Mouse (Mus musculus): Measurements from ENCODE around the gene Unc93a2.
"Not testable (repeated sequence)": the region's sequence is repeated elsewhere in the genome, so short reads cannot be mapped to it uniquely, and the experiment has no call there.

Unc93a2 gene

DNA sequence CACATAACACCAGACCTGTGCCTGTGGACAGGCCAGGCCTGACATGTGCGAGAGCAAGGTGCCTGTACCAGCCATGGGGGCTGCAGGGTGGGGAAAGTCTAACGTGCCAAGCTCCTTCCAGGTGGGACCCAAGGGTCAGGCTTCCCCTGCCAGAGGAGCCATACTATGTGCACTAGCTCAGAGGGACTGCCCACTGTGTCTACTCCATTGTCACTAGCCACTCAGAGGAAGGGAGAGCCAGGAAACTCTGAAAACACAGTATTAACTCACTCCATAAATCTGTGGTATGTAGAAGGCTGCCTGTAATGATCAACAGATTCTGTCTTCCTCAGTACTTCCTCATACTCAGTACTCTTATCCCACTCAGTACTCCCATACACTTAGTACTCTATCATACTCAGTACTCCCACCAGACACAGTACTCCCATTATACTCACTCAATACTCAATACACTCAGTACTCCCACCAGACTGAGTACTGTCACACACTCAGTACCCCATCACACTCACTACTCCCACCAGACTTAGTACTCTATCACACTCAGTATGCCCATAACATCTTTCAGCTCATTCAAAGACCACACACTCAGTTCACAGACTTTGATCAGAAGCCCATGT is 3.2 kb upstream of the Unc93a2 start:
- H3K4me1 ChIP-seq (replicated peaks; ENCODE audit: low read depth, low read length); H3K4me3 ChIP-seq (replicated peaks; ENCODE audit: low read length); H3K36me3 ChIP-seq (ENCODE audit: insufficient read depth, low read length); H3K9me3 ChIP-seq (ENCODE audit: low read length); H3K27me3 ChIP-seq (ENCODE audit: insufficient read depth, low read length): not testable (repeated sequence)

DNA sequence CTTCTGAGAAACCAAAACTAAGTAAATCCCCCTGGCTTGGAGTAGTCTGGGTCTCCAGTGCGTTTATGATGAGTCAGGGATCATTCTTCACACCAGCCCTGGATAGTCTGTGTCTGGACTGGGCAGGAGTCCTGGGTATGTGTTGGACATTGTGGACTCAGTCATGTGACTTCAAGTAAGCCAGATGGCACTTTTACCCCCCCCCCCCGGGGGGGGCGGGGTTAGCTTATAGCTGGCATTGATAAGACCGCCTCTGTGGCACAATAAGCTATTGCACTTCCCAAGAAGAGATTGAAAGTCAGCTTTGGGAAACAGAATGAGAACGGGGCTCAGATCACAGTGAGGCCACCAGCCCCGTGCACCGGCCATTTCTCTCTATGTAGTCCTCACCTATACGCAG is 752 bp upstream of the Unc93a2 start:
- not testable (repeated sequence) for H3K4me3 ChIP-seq (replicated peaks; ENCODE audit: low read length); H3K36me3 ChIP-seq (ENCODE audit: insufficient read depth, low read length); H3K9me3 ChIP-seq (ENCODE audit: low read length); H3K27me3 ChIP-seq (ENCODE audit: insufficient read depth, low read length); H3K4me1 ChIP-seq (replicated peaks; ENCODE audit: low read depth, low read length)

DNA sequence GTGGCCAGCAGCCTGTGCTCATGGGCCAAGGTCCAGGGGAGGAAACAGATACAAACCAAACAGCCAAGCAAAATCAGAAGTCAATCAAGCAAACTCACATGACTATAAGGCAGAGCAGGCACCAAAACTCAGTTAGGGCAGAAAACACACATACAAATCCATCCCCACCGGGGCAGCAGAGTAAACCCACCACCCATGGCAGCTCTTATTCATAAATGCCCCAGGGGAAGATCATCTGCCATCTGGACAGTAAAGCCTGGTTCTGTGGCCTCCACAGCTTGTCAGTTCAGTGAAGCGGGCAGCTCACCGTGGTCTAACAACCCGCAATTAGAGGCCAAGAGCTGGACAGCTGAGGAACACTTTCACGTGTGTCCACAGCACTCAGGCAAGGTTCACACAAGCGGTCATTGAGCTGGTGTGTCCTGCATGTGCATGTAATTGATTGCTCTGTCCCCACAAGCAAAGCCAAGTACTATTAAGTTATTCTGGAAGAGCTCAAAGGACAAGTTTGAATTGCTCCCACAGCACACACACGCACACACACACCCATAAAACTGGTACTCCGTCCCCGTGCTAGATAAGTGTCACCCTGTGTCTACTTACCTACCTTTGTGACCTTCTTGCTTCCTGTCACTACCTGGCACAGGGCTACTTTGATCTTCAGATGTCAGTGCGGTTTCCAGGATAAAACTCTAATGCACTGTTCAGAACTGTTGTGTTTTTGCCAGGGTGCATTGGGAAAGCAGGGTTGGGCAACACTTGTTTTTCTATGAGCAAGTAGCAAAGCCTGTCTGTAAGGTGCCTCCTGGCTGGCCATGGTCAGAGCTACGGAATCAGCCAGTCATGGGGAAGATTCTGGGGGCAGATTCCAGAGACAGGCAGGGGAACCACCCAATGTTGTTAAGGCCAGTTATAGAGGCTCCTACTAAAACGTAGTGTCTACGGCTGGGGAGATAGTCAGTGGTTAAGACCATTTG is 1.8 kb downstream of the Unc93a2 start:
- H3K36me3 ChIP-seq (ENCODE audit: insufficient read depth, low read length); H3K4me1 ChIP-seq (replicated peaks; ENCODE audit: low read depth, low read length); H3K9me3 ChIP-seq (ENCODE audit: low read length); H3K27me3 ChIP-seq (ENCODE audit: insufficient read depth, low read length); H3K4me3 ChIP-seq (replicated peaks; ENCODE audit: low read length): not testable (repeated sequence)

DNA sequence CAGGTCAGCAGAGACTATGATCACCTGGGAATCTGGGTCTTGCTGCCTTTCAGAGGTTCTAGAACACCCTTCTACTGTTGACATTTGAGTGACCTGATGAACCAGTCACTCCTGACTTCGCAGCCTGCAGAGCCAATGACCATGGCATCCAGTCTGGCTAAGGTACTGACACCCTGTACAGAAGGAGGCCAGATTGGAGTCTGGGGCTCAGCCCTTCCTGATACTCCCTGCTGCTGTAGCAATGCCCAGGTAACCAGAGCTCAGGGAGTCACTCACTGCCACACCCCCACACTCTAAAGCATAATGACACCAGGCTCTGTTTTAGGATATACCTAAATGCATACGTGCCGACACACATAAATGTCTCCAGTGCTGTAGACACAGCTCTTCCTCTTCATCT is 2.6 kb downstream of the Unc93a2 start:
- H3K9me3 ChIP-seq (ENCODE audit: low read length); H3K27me3 ChIP-seq (ENCODE audit: insufficient read depth, low read length); H3K4me3 ChIP-seq (replicated peaks; ENCODE audit: low read length); H3K4me1 ChIP-seq (replicated peaks; ENCODE audit: low read depth, low read length); H3K36me3 ChIP-seq (ENCODE audit: insufficient read depth, low read length): not testable (repeated sequence)

DNA sequence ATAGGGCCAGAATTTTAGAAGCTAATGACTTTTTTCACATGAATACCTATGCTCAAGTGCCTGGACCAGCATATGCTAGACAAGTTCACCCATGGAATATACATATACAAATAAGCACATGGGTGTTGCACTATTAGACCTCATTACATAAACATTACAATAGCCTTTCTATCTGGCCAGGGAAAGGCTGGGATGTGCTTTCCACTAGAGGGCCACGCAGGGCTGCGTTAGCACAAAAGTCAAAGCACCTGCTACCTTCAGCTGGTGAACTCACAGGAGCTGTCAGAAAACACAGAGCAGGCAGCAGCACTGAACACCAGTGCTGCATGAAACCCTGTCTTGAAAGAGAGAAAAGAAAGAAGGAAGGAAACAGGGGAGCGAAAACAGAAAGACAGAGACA is 7.4 kb downstream of the Unc93a2 start:
- not testable (repeated sequence) for H3K36me3 ChIP-seq (ENCODE audit: insufficient read depth, low read length); H3K27me3 ChIP-seq (ENCODE audit: insufficient read depth, low read length); H3K4me3 ChIP-seq (replicated peaks; ENCODE audit: low read length); H3K9me3 ChIP-seq (ENCODE audit: low read length); H3K4me1 ChIP-seq (replicated peaks; ENCODE audit: low read depth, low read length)

DNA sequence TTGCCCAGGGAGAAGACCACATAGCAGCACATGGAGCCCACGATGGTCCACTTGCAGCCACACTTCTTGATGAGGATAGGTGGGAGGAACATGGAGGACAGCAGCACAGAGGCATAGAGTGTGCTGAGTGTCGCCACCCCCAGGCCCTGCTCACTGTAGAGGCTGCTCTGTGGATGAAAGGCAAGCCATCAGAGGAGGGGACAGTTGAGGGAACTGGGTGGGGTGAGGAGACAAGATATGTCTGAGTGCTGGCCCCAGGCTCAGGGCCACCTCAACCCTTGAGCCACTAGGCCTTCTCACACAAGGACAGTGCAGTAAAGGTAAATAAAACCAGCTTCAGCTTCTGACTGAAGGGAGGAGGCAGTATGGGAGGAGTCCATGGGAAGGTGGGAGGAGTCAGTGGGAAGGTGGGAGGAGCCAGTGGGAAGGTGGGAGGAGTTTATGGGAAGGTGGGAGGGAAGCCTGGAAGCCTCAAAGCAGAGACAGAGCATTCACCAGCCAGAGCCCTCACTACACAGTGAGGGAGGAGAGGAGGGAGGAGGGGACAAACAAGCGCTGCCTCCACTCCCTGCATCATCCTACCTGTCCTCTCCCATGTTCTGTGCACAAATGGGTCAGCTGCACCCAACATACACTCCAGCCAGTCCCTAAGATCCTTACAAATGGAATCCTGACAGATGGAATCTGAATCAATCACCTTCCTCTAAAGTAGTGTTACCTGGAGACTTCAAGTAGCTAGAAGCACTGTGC is 8.1 kb downstream of the Unc93a2 start:
- H3K4me1 ChIP-seq (replicated peaks; ENCODE audit: low read depth, low read length); H3K36me3 ChIP-seq (ENCODE audit: insufficient read depth, low read length): not testable (repeated sequence)

DNA sequence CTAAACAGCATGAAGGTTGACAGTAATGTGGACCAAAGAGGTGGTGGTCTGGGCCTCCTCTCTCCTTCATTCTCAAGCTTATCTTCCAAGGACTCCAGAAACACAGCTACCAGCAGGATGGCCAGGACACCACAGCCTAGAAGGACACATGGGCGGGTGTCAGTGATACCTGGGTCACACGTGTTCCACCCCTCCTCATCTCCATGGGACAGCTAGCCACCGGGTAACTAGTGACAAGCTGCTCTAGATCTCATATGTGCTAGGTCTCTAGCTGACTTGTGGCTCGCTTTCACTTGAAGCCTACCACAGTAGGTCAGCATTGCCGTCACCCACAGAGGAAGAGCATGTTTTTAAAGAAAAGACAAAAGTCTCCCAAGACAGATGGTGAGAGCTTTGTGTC is 13.4 kb downstream of the Unc93a2 start, which contains the start of gene Gm49630:
Gene Gm49630 (minus strand): TSS at position 101 of the 400 bp plus-strand sequence.
- not testable (repeated sequence) for H3K4me3 ChIP-seq (replicated peaks; ENCODE audit: low read length); H3K4me1 ChIP-seq (replicated peaks; ENCODE audit: low read depth, low read length); H3K27me3 ChIP-seq (ENCODE audit: insufficient read depth, low read length); H3K9me3 ChIP-seq (ENCODE audit: low read length); H3K36me3 ChIP-seq (ENCODE audit: insufficient read depth, low read length)

More for the DNA sequence above, 8.1 kb downstream of the Unc93a2 start:
- H3K4me3 ChIP-seq (replicated peaks; ENCODE audit: low read length); H3K9me3 ChIP-seq (ENCODE audit: low read length); H3K27me3 ChIP-seq (ENCODE audit: insufficient read depth, low read length): not testable (repeated sequence)

DNA sequence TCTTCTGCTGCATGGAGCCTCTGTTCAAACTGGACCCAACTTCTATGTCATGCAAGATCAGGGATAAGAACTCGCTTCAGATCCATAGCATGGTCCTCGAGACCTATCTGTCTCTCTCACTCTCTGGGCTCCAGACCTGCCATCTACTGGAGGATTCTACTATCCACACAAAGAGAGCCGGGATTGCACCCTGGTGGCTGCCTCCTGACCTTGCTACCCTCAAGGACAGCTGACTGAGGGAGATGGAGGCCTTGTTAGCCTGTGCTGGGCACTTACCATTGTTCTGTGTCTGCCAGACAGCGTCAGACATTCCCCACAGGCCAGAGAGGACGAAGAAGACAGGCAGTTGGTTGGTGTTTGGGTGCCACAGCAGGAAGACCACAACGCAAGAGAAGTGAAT is 15.9 kb downstream of the Unc93a2 start:
- H3K9me3 ChIP-seq (ENCODE audit: low read length); H3K4me3 ChIP-seq (replicated peaks; ENCODE audit: low read length); H3K4me1 ChIP-seq (replicated peaks; ENCODE audit: low read depth, low read length); H3K36me3 ChIP-seq (ENCODE audit: insufficient read depth, low read length); H3K27me3 ChIP-seq (ENCODE audit: insufficient read depth, low read length): not testable (repeated sequence)

DNA sequence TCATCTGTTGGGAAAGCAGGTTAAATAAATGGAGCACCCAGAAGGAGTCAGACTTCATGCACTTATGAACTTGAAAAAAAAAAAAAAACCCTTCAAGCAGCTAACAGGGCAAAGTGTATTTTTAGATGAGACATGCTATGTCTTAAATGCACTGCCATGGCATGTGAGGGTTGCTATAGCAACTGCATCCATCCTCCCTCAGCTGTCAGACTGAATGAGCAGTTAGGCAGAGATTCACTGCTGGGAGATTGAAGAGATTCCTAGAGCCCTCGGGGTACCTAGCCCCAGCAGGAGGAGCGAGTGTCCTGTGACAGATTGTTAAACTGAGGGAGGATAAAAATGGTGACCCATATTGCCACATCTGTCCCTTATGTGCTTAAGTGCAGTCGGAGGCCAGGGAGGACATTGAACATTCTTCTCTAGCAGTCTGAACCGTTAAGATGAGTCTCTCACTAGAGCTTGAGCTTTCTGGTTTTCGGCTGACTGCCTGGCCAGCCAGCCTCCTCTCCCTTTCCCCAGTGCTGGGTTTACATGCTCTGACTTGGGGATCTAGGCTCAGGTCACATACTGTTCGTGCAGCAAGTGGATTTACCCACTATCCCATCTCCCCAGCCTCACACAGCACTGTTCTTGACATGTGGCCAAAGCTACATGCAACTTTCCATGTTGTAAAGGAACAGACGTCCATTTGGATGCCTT is 18.4 kb downstream of the Unc93a2 start:
- H3K36me3 ChIP-seq (ENCODE audit: insufficient read depth, low read length); H3K9me3 ChIP-seq (ENCODE audit: low read length); H3K4me3 ChIP-seq (replicated peaks; ENCODE audit: low read length); H3K27me3 ChIP-seq (ENCODE audit: insufficient read depth, low read length); H3K4me1 ChIP-seq (replicated peaks; ENCODE audit: low read depth, low read length): not testable (repeated sequence)

DNA sequence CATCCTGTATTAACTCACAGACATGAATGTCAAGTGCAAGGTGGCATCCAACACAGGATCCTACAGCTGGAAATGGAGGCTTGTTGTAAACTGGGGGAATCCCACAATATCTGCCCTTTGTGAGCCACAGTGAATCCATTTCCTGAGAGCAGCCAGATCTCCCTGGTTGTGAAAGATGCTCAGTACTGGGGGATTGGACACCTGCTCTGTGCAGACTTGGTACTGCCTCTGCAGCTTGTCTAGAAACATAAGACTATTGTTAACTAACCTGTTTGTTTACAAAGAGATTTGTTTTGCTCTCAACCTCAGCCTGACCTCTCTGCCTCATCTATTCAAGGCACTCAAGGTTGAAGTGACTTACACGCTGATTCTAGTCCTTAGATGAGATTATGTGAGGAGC is 19.0 kb downstream of the Unc93a2 start:
- not testable (repeated sequence) for H3K4me1 ChIP-seq (replicated peaks; ENCODE audit: low read depth, low read length); H3K9me3 ChIP-seq (ENCODE audit: low read length); H3K36me3 ChIP-seq (ENCODE audit: insufficient read depth, low read length); H3K27me3 ChIP-seq (ENCODE audit: insufficient read depth, low read length); H3K4me3 ChIP-seq (replicated peaks; ENCODE audit: low read length)

DNA sequence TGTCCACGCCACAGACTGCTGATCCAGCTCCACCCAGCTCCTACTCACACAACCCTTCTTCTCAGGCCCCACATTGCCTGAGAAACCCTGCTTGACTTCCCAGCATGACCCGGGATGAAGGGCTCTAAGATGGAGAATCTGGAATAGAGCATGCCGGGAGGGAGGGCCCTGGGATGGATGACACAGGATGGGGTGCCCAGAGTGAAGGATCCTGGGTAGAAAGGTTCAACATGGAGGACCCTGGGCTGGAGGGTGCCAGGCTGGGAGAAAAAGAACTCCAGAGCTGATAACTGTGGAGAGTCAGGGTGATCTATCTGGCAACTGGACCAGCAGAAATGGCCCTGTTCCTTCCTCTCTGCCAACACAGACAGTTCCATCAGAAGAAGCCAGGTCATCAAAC is 19.6 kb downstream of the Unc93a2 start:
- not testable (repeated sequence) for H3K27me3 ChIP-seq (ENCODE audit: insufficient read depth, low read length); H3K4me1 ChIP-seq (replicated peaks; ENCODE audit: low read depth, low read length); H3K9me3 ChIP-seq (ENCODE audit: low read length)

DNA sequence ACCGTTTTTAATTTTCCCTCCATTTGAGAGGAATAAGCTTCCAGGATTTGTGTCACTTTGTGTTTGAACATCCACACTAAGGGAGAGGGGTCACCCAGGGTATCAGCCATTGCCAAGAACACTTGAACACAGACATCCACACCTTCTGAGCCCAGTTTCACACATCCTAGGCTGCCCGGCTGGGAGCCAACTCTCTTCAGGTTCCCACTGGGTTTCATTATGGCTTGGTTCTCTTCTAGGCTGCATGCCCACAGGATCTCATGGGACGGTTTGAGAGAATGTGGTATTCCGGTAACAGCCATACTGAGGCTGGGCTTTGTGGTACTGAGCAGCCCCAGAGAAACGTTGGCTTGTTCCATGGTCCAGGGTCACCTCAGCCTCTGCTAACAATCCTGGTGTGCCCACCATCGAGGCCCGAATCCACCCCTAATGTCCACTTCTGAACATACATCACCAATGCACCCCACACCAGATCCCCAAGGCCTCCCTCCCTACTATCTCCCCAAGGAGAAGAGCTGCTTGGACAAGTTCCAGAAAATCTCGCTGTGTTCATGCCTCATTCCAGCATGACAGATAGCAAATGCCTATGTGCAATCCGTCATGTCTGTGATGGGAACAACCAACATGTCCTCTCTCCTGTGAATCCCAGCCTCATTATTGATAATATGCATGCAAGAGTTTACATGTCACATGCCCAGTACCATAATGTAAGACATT is 24.4 kb downstream of the Unc93a2 start:
- not testable (repeated sequence) for H3K4me1 ChIP-seq (replicated peaks; ENCODE audit: low read depth, low read length); H3K27me3 ChIP-seq (ENCODE audit: insufficient read depth, low read length); H3K36me3 ChIP-seq (ENCODE audit: insufficient read depth, low read length); H3K4me3 ChIP-seq (replicated peaks; ENCODE audit: low read length); H3K9me3 ChIP-seq (ENCODE audit: low read length)

More for the DNA sequence above, 19.6 kb downstream of the Unc93a2 start:
- H3K4me3 ChIP-seq (replicated peaks; ENCODE audit: low read length); H3K36me3 ChIP-seq (ENCODE audit: insufficient read depth, low read length): not testable (repeated sequence)

DNA sequence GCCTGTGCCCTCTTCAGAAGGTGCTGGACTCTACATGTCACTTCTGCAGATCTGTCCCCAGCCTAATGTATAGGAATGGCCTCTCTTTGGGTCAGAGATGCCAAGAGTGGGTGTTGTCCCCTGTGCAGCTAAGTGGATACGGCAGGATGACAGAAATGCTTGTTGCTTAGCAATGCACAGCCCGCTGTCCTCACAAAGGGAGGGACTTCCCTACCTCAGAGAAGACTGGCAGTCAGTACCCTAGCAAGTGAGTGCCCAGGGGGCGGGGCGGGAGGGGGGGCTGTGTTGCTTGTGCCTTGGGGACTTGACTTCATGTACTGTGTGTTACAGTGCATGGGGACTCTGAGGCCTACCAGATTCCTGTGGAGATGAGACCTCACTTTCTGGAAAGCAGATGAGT is 25.5 kb downstream of the Unc93a2 start:
- H3K4me3 ChIP-seq (replicated peaks; ENCODE audit: low read length); H3K4me1 ChIP-seq (replicated peaks; ENCODE audit: low read depth, low read length); H3K36me3 ChIP-seq (ENCODE audit: insufficient read depth, low read length); H3K27me3 ChIP-seq (ENCODE audit: insufficient read depth, low read length); H3K9me3 ChIP-seq (ENCODE audit: low read length): not testable (repeated sequence)
